Mouse (Mus musculus) kidney, postnatal 14 days (tissue): ENCODE measurements around the gene Atp10a.

Experiments used
- DNase-seq: peaks from one replicate; pipeline ENCODE4 v3.0.0; 2022; ENCODE audit warnings: mixed read lengths

Atp10a gene

DNA sequence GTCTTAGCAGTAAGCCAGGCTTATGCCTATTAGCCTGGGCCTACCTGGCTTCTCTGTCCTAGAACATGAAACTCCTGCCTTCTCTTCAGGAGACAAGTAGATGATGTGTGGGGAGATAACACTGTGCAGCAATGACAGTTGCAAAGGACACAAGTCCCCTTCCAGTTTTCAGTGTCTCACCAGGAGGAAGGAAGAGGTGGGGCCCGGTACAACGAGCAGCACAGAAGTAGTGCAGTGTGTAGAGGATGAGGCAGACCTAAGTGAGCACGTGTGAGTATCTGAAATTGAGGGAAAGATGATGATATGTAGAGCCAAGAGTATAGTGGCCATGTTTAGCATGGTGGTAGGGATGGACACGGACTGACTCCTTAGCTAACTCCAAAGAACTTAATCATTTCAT lies 86.0 kb downstream of the Atp10a start:
- no peak for DNase-seq

DNA sequence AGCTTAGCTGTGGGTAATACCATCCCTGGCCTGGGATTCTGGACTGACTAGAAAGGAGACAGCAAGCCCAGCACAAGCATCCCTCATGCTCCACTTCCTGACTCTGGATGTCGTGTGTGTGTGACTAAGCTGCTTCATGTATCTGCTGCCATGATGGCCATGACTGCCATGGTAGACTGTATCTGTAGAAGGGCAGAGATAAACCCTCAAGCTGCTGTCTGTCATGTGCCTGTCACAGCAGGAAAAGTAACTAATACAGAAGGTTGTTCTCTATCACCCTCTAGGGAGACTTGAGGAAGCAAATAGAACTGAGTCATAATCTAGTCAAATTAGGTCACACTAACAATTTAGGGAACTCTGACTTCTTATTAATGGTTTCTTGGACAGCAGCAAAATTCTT lies 86.7 kb downstream of the Atp10a start:
- DNase-seq: no peak

DNA sequence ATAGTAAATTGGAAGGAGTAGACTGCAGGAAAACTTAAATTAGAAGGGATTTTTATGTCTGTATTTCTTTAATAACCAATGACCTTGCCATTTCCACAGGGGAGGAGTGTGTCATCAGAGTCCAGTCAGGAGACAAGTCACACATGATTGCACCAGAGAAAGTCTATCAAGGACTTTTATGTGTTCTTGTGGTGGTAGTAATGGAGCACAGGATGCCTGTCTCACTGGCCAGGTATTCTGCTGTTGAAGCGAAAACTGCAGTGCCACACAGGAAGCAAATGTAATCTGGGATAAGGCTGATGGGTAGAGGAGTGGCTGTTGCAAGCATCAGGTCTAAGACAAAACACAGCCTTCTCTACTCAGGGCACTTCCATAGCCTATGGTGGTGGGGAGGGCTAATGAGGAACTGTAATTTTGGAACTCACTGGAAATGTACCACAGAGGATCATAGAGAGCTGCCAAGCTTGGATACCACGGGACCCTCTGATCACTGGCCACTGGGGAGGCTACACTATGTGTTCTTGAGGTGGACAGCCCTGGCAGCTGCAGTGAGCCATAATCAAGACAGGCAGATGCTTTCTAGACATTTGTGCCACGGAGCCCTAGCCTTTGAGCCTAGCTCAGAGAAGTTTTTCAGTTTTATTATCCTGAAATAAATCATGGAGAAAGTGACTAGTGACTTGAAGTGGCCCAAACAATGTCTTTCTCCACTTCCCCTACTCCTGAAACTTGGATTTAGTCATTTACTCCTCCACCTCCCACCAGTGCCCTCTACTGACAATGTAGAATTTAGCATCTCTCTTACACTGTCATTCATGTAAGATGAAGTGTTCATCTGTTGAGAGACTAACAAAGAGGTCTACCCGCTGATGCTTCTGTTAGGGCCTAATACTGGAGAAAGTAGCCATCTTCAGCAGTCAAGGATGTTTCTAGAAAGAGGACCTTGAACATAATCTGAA lies 87.7 kb downstream of the Atp10a start:
- DNase-seq: no peak

DNA sequence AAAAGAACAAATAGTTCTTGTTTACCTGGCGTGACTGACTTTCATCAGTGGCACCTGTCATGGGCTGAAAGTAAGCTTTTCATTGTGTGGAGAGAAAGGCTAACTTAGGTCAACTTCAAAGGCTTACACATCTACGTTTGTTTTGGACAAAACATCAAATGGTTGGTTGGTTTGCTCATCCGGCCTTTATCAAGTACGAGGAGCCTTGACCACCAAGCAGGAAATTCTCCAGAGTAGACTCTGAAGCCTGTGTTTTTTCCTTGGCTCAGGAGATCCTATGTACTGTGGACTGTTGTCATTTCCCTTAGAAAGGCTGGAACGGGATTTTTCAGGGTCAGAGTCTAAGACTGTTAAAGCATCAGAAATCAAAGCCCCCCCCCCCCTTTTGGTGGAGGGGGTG lies 90.9 kb downstream of the Atp10a start:
- DNase-seq: no peak

DNA sequence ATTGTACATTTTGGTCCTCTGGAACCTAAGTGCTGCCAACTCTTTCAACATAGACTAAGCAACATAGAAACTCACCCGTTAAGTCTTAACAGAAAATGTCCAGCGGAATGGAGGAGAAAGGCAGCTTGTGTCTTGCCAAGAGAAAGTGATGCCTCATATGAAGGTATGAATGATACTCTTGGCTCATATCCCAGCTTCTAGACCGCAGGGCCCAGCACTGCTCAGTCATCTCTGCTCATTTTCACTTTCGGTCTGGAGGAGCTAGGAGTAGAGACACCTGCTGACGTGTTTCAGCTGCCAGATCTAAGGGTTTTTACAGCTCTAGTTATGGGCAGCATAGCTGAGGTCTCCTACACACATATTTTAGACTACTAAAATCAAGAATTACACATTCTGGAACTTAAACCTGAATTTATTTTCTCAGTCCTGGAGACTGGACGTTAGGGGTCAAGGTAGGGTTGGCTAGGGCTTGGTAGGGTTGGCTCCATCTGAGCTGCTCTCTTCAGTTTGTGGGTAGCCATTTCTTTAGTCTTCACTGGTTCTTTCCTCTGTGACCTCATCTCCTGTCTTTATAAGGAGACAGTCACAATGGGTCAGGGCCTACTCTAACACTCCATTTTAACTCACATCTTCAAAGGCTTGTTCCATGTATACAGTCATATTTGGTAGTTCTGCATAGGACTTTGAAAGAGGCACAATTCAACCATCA lies 94.1 kb downstream of the Atp10a start:
- DNase-seq: no peak

DNA sequence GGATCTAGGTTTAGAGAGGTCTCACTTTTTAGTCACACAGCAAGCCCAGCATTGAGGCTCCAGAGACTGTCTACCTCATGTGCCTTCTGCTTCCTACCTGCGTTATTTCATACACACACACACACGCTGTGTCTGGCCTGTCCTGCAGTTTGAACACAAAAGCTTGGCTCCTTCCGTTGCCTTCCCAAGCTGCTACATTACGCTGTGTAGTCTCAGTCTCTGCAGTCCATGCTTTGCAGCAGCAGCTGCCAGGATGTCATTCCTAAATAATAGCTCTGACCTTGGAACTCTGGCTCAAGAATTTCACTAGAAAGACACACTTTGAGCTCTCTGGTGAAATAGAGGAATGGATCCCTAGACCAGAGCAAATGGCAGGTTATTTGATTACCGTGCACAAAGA lies 96.1 kb downstream of the Atp10a start:
- DNase-seq: no peak

DNA sequence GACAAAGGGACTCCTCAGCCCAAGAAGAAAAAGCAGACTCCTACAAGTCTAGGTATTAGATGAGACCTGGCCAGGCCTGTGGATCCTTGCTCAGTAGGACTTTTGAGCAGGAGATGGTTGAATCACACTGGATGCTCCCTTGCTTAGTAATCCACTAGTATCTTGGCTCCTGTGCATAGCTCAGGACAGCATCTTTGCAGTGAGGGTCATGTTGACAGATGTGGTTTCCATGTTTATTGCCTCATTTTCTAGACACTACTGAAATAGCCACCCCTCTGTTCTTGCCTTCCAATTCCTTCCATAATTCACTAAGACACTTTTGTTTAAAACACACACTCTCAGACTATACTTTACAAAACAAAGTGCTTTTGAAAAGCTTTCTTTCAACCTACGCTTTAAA lies 98.1 kb downstream of the Atp10a start:
- no peak for DNase-seq

DNA sequence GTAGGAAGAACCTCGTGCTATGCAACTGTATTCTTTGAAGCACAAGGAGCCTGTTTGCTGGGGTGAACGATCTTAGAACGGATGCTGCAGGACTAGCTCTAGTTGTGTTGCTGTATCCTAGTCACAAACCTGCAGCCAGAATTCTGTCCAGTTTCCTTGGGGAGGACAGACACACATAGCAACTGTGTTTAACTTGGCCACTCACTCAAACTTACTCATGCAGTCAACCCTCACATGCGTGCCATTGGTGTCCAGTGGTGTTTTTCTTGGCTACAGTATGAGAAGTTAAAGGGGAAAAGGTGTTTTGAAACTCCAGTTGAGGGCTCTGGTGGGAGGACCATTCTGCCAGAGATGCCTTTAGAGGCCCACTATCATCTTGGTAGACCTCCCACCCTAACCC lies 98.6 kb downstream of the Atp10a start:
- DNase-seq: no peak

DNA sequence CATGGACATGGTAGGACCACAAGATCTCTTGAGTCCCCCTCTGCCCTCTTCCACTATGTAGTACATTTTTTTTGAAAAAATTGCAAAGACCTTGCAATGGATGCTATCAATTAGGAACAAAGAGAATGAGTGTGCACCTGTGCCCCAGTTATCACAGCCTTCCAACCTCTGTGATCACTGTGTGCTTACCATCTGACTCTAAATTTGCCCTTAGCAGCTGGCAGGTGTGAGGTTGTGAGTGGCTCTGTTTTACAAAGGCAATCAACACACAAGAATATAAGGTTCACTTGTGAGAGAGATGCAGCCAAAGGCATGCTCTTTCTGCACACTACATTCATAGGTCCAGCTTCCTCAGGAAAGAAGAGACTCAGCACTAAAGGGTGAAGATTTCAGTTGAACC lies 99.1 kb downstream of the Atp10a start:
- no peak for DNase-seq

DNA sequence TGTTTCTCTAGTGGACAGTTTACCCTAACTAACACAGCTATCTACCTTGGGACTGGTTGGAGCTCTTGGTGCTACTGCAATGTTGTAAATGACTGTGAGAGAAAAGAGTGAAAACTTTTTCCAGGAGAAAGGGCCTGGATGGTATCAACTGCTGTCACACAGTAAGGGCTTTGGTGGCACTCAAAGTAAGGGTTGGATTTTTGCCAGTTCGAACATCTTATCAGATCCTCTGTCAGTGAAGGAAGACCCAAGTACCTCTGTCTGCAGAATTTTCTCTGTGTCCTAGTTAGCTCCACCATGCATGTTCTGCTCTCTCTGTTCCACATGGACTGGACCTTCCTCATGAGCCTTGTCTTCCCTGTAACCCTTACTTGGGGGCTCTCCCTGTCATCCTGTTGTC lies 99.9 kb downstream of the Atp10a start:
- no peak for DNase-seq

DNA sequence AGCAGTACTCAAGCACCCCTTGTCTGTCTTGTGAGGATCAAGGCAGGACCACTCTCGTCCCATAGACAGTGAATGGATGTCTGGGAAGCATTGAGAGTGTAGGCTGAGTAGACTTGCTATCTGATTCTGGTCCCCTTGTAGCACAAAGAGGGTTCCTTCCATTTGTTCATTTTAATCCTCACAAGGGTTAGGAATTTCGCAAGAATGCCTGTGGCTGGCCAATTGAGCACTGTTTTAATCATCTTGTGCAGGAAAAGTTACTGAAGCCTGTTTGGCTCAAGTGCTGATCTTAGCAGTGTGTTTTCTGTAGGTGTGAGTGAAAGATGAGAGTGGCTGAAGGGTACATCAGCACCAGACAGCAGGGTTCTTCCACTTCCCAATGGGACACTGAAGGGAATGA lies 101.4 kb downstream of the Atp10a start:
- DNase-seq: no peak

DNA sequence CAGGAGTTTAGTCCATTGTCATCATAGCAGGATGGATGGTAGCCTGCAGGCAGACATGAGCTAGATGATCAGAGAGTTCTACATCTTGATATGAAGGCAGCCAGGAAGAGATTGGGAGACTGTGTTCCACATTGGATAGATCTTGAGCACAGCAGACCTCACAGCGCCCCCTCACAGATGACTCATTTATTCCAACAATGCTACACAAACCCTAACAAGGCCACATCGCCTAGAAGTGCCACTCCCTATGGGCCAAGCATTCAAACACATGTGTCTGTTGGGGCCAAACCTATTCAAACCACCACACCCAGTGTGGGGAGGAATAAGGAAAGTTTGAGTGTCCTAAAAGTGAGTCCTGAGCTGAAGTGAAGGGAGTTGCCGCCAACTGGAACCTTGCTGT lies 102.4 kb downstream of the Atp10a start:
- DNase-seq: no peak

DNA sequence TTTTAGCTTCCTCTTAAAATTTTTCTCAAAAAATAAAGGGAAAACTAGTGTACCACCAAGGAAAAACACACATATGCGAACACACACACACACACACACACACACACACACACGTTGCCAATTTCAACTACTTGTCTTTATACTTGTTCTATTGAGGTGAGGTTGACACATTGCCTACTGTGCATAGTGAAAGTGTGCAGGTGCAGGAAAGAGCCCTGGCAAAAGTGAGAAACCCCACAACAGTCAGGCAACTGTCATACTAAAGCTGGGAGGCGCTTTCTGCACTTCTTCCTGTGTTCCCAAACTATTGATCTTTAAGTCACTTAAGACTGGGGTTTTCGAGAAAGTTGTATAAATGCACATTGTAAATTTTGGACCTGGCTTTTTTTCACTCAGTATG lies 103.3 kb downstream of the Atp10a start:
- no peak for DNase-seq

DNA sequence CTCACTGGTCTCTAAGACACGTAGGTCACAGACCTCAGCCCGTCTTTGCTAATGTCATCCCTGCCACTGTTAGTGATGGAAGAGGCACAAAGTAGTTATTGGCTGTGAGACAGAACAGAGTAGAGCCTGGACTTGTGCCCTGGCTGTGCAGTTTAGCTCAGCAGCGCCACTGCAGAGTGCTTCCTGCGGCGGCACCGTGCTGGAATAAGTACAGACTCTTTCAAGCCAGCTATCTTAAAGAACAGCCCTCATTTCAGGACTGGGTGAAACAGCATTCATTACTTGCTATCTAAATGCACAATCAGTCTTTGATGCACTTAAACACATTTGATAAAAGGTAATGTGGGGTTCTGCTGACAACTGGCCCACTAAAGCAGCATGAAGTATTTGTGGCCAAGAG lies 111.3 kb downstream of the Atp10a start:
- DNase-seq: no peak

DNA sequence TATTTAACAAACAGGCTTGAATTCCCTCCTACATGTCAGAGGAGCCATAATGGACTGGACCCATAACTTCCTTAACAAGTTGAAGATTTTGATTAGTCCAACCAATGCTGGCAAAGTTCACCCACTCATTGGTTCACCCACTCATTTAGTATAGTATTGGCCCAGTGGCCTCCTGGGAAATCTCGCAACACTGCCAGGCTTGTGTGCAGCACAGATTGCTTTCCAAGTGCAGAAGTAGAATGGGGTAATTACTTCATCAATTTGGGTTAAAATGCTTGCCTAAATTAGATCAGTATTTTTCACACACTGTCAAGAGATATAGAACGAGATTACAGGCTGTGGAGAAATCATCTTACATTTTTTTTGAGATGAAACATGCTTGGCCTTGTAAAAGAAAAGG lies 112.3 kb downstream of the Atp10a start:
- no peak for DNase-seq

DNA sequence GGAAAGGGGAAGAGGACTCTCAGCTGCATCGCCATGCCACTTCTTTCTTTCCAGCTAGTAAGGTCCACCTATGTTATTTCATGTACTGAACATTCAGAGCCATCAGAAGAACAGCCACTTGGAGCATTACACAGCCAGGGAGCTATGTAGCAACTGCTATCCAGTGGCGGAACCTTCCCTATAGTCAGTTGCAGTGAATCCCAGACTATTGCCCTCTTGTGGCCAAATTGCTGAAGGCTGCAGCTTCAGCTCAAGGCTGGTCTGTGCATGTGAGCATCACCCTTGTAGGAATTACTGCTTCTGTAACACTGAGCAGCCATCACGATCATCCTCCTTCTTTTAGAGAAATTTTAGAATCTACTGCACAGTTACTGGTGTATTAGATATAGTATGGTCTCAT lies 114.3 kb downstream of the Atp10a start:
- DNase-seq: peak; percentile 20

DNA sequence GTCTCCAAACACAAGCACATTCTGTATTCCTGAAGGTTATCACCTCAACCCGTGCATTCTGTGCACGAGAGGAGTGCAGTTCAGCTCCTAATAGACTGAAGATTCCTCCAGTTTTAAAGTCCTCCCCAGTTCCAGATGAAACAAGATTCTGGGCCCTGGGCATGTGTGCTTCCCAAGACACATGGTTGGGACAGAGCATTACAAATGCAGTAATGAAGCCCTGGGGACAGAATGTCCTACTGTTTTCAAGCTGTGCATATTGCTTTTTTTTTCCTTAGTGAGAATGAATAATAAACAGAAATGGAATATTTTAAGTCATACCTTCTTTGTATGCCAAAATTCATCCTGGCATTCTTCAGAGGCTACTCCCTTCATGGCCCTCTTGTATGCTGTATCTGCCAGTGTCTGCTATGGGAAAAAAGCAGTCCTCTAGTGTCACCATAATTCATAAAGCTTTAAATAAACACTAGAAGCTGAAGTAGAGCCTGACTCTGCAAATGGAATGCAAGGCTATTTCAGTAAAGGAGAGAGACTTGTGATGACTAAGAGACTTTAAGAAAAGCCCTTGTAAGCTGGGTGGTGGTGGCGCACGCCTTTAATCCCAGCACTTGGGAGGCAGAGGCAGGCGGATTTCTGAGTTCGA lies 116.2 kb downstream of the Atp10a start:
- DNase-seq: no peak

DNA sequence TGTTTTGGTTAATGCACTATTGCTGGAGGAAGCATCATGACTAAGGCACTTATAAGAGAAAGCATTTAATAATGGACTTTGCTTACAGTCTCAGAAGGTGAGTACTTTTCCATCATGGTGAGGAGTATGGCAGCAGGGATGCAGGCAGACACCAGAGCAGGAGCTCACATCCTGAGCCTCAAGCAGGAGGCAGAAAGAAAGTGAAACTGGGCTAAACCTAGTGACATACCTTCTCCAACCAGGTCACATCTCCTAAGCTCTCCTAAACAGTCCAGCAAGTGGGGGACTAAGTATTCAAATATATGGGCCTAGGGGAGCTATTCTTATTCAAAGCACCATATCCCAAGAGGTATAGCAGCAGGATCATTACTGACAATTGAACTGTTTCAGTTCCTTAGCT lies 123.2 kb downstream of the Atp10a start:
- no peak for DNase-seq

DNA sequence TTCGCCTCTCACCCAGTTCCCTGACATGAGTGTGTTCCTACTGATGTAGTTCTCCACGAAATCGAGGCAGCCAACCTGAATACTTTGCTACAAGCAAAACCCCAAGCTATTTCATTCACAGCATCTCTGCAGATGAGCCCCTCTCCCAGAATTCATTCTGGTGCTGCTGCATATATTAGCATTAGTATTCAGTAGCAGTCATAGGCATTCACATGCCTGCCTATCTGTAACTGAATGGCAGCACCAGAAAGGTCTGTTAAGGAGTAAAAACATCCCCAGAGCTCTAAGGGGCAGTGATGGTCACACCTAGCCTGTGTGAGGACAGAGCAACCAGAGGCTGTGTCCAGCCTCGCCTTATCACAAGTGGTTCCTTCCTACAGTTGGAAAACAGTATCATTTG lies 131.0 kb downstream of the Atp10a start:
- DNase-seq: no peak

DNA sequence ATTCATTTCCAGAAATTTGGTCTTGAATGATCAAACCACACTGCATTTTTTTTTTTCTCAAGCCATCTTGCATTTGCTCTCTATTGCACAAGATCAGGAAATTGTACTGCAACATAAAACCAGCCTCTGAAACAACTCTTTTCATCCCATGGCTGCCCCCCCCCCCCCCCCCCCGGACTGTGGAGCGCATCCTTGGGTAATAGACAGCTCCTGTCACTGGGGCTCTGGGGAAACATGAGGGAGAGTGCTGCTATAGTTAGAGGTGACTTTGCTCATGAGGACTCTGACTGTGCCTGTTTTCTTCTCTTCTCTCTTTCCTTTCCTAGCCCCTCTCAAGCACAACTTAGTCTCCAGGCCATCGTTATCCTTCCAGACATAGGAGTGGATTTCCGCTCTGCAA lies 131.6 kb downstream of the Atp10a start:
- DNase-seq: no peak

DNA sequence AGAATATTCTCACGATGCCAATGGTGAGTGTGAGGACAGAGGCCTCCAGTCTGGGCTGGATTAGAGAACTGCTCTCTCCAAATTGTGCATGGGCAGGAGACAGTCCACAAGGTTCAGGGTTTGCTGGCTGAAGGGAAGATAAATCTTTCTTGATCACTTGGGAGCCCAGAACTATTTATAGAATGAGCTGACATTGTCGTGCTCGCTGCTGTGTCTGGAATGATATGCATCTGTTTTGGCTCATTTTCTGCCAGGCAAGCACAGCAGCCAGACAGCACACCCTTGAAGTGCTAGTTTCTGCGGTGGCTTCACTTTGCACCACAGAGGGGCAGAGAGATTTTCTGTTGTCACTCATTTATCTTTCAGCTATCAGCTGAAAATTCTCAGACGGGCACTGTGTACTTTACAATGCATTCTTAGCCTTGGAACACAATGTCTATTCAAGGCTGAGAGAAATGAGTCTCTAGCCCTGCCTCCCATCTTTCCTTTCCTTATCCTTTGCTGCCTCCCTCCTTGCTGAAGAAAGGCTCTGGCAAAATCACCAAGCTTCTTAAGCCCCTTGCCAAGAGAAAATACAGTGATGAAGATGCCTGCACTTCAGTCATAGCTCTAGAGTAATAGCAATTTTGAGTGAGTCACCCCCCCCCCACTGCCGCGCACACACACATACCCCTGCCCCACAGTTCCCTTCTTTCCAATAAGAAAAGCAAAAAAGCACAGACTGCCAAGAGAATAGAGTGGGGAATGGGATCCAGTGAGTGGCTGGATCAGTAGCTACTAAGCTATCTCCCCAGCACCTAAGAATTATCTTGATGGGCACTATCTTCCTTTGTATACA lies 132.7 kb downstream of the Atp10a start:
- peak; percentile 6 for DNase-seq

DNA sequence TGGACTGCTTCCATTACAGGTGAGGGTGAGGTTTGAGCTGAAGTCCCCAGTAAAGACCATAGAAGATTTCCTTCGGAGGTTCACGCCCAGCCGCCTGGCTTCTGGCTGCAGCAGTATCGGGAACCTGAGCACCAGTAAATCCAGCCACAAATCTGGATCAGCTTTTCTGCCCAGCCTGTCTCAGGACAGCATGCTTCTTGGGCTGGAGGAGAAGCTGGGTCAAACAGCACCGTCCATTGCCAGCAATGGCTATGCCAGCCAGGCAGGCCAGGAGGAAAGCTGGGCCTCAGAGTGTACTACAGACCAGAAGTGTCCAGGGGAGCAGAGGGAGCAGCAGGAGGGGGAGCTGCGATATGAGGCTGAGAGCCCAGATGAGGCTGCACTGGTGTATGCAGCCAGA lies 141.3 kb downstream of the Atp10a start:
- no peak for DNase-seq

DNA sequence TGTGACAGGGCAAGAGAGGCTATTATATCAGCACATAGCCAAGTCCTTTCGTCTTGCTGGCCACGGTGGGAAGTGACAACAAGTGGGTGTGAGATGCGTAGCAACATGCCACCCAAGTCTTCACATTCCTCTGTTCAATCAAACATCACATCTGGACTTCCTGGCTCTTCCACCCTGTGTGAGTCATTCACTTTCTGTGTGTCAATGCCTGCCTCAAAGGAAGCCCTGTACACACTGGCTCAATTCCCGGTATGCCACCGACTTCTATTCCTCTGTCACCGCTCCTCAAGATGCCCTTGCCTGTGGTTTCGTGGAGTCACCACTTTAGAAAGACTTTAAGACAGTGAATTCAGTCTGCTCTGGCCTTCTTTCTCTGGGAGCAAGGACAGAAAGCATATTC lies 144.9 kb downstream of the Atp10a start:
- DNase-seq: peak; percentile 4
